Mouse (Mus musculus) CH12.LX (cell line): ENCODE measurements around the gene Gm21190.
"Not testable (repeated sequence)": the region's sequence is repeated elsewhere in the genome, so short reads cannot be mapped to it uniquely, and the experiment has no call there.

Source experiments
- CHD1 ChIP-seq: IDR thresholded peaks from 2 replicates; pipeline ENCODE4 v1.6.1; 2012; ENCODE audit warnings: low read depth, low read length, improper control_type of control experiment, inconsistent platforms
- CTCF ChIP-seq, 2 experiments: IDR thresholded peaks in 1 of 2; conservative IDR thresholded peaks in 1 of 2; 2 replicates each; pipeline ENCODE4 v1.5.1; 2011 to 2012; ENCODE audit warnings: low read depth in 2 of 2, low read length in 2 of 2, improper control_type of control experiment in 1 of 2, inconsistent platforms in 1 of 2, mild to moderate bottlenecking in 1 of 2, moderate library complexity in 1 of 2
- E2F4 ChIP-seq: IDR thresholded peaks from 2 replicates; pipeline ENCODE4 v1.6.1; 2011; ENCODE audit warnings: low read depth, low read length, improper control_type of control experiment; ENCODE audit not compliant: insufficient replicate concordance
- ELF1 ChIP-seq: IDR thresholded peaks from 2 replicates; pipeline ENCODE4 v1.6.1; 2014; ENCODE audit warnings: low read depth, mild to moderate bottlenecking, inconsistent platforms, low read length, improper control_type of control experiment
- EP300 ChIP-seq: IDR thresholded peaks from 2 replicates; pipeline ENCODE4 v1.6.1; 2011; ENCODE audit warnings: low read length, improper control_type of control experiment
- KAT2A ChIP-seq: IDR thresholded peaks from 2 replicates; pipeline ENCODE4 v1.6.1; 2012; ENCODE audit warnings: low read length, improper control_type of control experiment, inconsistent platforms; ENCODE audit not compliant: insufficient replicate concordance
- MAFK ChIP-seq: IDR thresholded peaks from 2 replicates; pipeline ENCODE4 v1.6.1; 2011; ENCODE audit warnings: low read length, improper control_type of control experiment; ENCODE audit not compliant: insufficient replicate concordance
- MXI1 ChIP-seq: IDR thresholded peaks from 2 replicates; pipeline ENCODE4 v1.6.1; 2011; ENCODE audit warnings: mild to moderate bottlenecking, low read depth, low read length, improper control_type of control experiment
- MYC ChIP-seq: IDR thresholded peaks from 2 replicates; pipeline ENCODE4 v1.6.1; 2011; ENCODE audit warnings: low read depth, mild to moderate bottlenecking, improper control_type of control experiment, low read length
- PAX5 ChIP-seq: IDR thresholded peaks from 2 replicates; pipeline ENCODE4 v1.6.1; 2012; ENCODE audit warnings: low read length, inconsistent platforms, mixed read lengths
- POLR2A ChIP-seq: IDR thresholded peaks from 2 replicates; pipeline ENCODE4 v1.6.1; 2011; ENCODE audit warnings: low read depth, mild to moderate bottlenecking, improper control_type of control experiment, low read length
- POLR2AphosphoS2 ChIP-seq: IDR thresholded peaks from 2 replicates; pipeline ENCODE4 v1.6.1; 2011; ENCODE audit warnings: low read depth, low read length, improper control_type of control experiment
- TBP ChIP-seq: conservative IDR thresholded peaks from 2 replicates; pipeline ENCODE4 v1.6.1; 2011; ENCODE audit warnings: low read depth, low read length, improper control_type of control experiment
- USF1 ChIP-seq: IDR thresholded peaks from 2 replicates; pipeline ENCODE4 v1.6.1; 2014; ENCODE audit warnings: low read depth, mild to moderate bottlenecking, inconsistent platforms, low read length, improper control_type of control experiment

DNA sequence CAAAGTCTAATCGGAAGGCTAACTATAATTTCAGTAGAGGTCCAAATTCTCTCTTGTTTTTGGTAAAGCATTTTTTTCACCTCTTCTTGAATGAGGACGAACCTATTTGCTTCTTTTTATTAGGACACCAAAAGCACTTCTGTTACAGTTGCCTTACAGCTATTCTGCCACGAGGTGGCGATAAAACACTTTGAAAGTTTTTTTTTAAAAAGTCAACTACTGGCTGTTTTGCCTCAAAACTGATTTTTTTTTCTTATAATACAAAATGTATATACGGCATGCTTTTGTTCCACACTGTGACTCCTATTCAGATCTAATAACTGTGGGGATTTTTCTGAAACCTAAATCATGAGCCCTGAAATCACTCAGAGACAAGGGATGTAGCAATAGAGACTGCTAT lies 8.6 kb downstream of the Gm21190 start:
- not testable (repeated sequence) for TF ChIP-seq ELF1, PAX5, MAFK, POLR2A, MXI1, TBP, POLR2AphosphoS2, EP300, CHD1, MYC, USF1, KAT2A, E2F4
- peak; percentile 16 to 44; a peak in 2 of 4 replicates for TF ChIP-seq CTCF (conservative IDR thresholded peaks at IDR 0.05 in 1 of 2, IDR thresholded peaks at IDR 0.05 in 1 of 2; ENCODE audit: low read depth in 2 of 2, low read length in 2 of 2)
